Mouse (Mus musculus) myocyte (in vitro differentiated cells): Measurements from ENCODE around the gene Abca1. TPM values are rescaled to one million over a fixed set of nuclear protein-coding genes. Genes with fewer than 3 reads are reported as not detected.

ENCODE experiments used
- H3K27me3 ChIP-seq: one replicate; pipeline ENCODE4 v1.6.1; 2011; ENCODE audit not compliant: control insufficient read depth, insufficient read depth, insufficient read length
- H3K36me3 ChIP-seq: one replicate; pipeline ENCODE4 v1.6.1; 2011; ENCODE audit not compliant: control insufficient read depth, insufficient read depth
- H3K4me2 ChIP-seq: one replicate; pipeline ENCODE4 v1.6.1; 2011; ENCODE audit warnings: low read depth, control low read depth
- H3K4me3 ChIP-seq: one replicate; pipeline ENCODE4 v1.5.1; 2011; ENCODE audit warnings: mild to moderate bottlenecking, control low read depth, moderate library complexity
- H3K79me2 ChIP-seq: one replicate; pipeline ENCODE4 v1.6.1; 2011; ENCODE audit not compliant: control insufficient read depth, insufficient read depth
- H3ac ChIP-seq: one replicate; pipeline ENCODE4 v1.6.1; 2011; ENCODE audit not compliant: control insufficient read depth, insufficient read length
- CEBPB ChIP-seq: IDR thresholded peaks from 2 replicates; pipeline ENCODE4 v1.6.1; 2011; ENCODE audit warnings: mild to moderate bottlenecking, moderate library complexity; ENCODE audit not compliant: poor library complexity, insufficient read depth, severe bottlenecking
- E2F4 ChIP-seq: IDR thresholded peaks from one replicate; pipeline ENCODE4 v1.6.1; 2011; ENCODE audit warnings: mild to moderate bottlenecking, control low read depth, moderate library complexity; ENCODE audit not compliant: insufficient read depth
- MAX ChIP-seq: IDR thresholded peaks from one replicate; pipeline ENCODE4 v1.6.1; 2011; ENCODE audit warnings: low read depth, mild to moderate bottlenecking, control low read depth
- MYOD1 ChIP-seq, 3 experiments: IDR thresholded peaks; one replicate each; pipeline ENCODE4 v1.6.1; 2011; ENCODE audit warnings: control low read depth in 2 of 3, low read depth in 2 of 3, mild to moderate bottlenecking in 2 of 3, moderate library complexity in 1 of 3; ENCODE audit not compliant: insufficient read length in 2 of 3, control insufficient read depth in 1 of 3
- MYOG ChIP-seq, 3 experiments: IDR thresholded peaks; one replicate each; pipeline ENCODE4 v1.6.1; 2011; ENCODE audit warnings: control low read depth in 2 of 3, low read depth in 2 of 3, mild to moderate bottlenecking in 2 of 3; ENCODE audit not compliant: insufficient read length in 2 of 3, control insufficient read depth in 1 of 3, insufficient read depth in 1 of 3
- POLR2A ChIP-seq: IDR thresholded peaks from one replicate; pipeline ENCODE4 v1.6.1; 2011; ENCODE audit warnings: low read depth, mild to moderate bottlenecking, control low read depth, moderate library complexity; ENCODE audit not compliant: insufficient read length
- POLR2AphosphoS2 ChIP-seq: IDR thresholded peaks from one replicate; pipeline ENCODE4 v1.6.1; 2011; ENCODE audit warnings: low read depth, control low read depth; ENCODE audit not compliant: insufficient read length
- REST ChIP-seq: IDR thresholded peaks from one replicate; pipeline ENCODE4 v1.6.1; 2011; ENCODE audit warnings: mild to moderate bottlenecking, control low read depth, moderate library complexity; ENCODE audit not compliant: insufficient read depth, insufficient read length
- SRF ChIP-seq: IDR thresholded peaks from one replicate; pipeline ENCODE4 v1.6.1; 2011; ENCODE audit warnings: low read depth; ENCODE audit not compliant: control insufficient read depth, insufficient read length
- TCF12 ChIP-seq: IDR thresholded peaks from one replicate; pipeline ENCODE4 v1.6.1; 2011; ENCODE audit warnings: mild to moderate bottlenecking, control low read depth; ENCODE audit not compliant: poor library complexity, insufficient read depth, severe bottlenecking
- TCF3 ChIP-seq: IDR thresholded peaks from one replicate; pipeline ENCODE4 v1.6.1; 2011; ENCODE audit warnings: low read depth, control low read depth; ENCODE audit not compliant: insufficient read length
- USF1 ChIP-seq: IDR thresholded peaks from one replicate; pipeline ENCODE4 v1.6.1; 2011; ENCODE audit warnings: low read depth, mild to moderate bottlenecking, control low read depth, moderate library complexity
- polyA plus RNA-seq: library from polyadenylated mRNA; unstranded; fragments of >200 nt; fragmentation: generic; extraction: Trizol; gene quantifications from one replicate; pipeline ENCODE4 v1.2.1, GENCODE M21; 2012; ENCODE audit warnings: missing spikeins

Abca1 gene
- polyA plus RNA-seq, 1 experiment = 0.68 TPM

DNA sequence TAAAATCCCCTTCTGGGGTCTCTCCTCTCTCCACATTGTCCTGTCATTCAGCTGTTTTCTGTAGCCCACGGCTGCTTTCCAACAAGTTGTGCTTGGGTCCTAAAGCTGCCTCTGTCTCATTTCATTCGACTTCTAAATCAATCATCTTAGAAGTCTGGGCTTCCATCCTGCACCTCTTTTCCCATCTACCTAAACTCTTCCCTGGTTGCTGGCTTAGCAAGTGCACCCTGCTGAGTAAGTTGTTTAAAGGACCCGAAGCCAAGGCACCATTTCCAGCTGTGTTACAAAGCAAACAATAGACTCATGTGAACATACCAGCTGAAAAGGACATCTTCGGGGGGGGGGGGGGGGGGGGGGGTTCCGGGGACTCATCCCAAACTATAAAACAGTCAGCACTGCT is 7.0 kb downstream of the Abca1 start:
- Histone ChIP-seq H3K36me3 (no peaks in the 10 kb centered on the region), H3ac (no peak overlapping the region), H3K4me2 (no peak overlapping the region), H3K27me3 (peaks cover 31% of the 10 kb centered on the region), H3K79me2 (no peaks in the 10 kb centered on the region), H3K4me3 (no peak overlapping the region)
- TF ChIP-seq E2F4 (no peak), POLR2AphosphoS2 (no peak), CEBPB (no peak), MYOD1 (IDR thresholded peaks at IDR 0.05; ENCODE audit: control insufficient read depth in 1 of 3, insufficient read length in 2 of 3, low read depth in 2 of 3) (no peak), REST (no peak), SRF (no peak), USF1 (no peak), POLR2A (no peak), TCF3 (no peak), MYOG (IDR thresholded peaks at IDR 0.05; ENCODE audit: control insufficient read depth in 1 of 3, insufficient read depth in 1 of 3, insufficient read length in 2 of 3, low read depth in 2 of 3) (no peak), TCF12 (no peak), MAX (no peak)

DNA sequence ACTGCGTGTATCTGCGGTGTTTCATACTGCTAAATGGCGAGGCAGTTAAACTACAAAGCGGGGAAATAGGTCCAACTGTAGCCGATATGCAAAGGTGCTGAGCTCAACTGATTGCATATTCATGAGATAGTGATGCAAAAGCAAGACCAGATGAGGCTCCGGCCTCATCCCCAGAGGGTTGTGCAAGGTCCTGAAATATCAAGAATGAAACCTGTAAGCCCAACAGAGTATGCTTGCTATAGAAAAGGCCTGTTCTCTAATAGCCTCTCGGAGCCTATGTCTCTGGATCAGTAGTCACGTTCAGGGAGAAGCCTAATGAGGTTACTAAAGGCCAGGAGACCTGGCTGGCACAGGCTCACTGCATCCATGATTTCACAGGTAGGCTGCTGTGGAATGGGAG is 9.2 kb downstream of the Abca1 start:
- Histone ChIP-seq H3K27me3 (peaks cover 27% of the 10 kb centered on the region), H3ac (no peak overlapping the region), H3K4me2 (no peak overlapping the region), H3K79me2 (no peaks in the 10 kb centered on the region), H3K4me3 (no peak overlapping the region), H3K36me3 (no peaks in the 10 kb centered on the region)
- no peak for TF ChIP-seq POLR2A
- TF ChIP-seq CEBPB = no peak
- no peak for TF ChIP-seq POLR2AphosphoS2
- no peak for TF ChIP-seq TCF12
- TF ChIP-seq SRF = no peak
- TF ChIP-seq TCF3 = no peak
- TF ChIP-seq MYOD1 (IDR thresholded peaks at IDR 0.05; ENCODE audit: control insufficient read depth in 1 of 3, insufficient read length in 2 of 3, low read depth in 2 of 3) = no peak
- no peak for TF ChIP-seq MAX
- no peak for TF ChIP-seq E2F4
- TF ChIP-seq USF1 = no peak
- TF ChIP-seq REST = no peak
- no peak for TF ChIP-seq MYOG (IDR thresholded peaks at IDR 0.05; ENCODE audit: control insufficient read depth in 1 of 3, insufficient read depth in 1 of 3, insufficient read length in 2 of 3, low read depth in 2 of 3)

DNA sequence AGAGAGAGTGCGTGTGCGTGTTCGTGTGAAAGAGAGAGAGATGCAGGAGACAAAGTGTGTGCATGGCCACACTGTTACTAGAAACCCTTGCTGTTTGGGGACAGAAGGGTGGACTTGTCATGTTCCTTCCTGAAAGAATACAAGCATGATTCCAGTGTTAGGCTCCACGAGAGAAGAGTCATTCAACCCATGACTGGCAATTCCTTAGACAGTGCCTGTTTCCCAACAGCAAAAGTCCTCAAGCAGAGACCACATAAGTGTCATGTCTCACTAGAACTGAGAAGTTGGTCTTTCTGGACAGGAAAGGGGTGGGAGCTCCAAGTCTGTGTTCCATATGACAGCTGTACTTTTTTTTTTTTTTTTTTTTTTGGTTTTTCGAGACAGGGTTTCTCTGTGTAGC is 10.1 kb downstream of the Abca1 start:
- TF ChIP-seq USF1 = no peak
- no peak for TF ChIP-seq MAX
- TF ChIP-seq CEBPB = no peak
- no peak for TF ChIP-seq POLR2AphosphoS2
- TF ChIP-seq TCF3 = no peak
- H3K36me3 ChIP-seq = no peaks in the 10 kb centered on the region
- no peak overlapping the region for H3K4me2 ChIP-seq
- H3K4me3 ChIP-seq = no peak overlapping the region
- H3ac ChIP-seq = no peak overlapping the region
- peaks cover 19% of the 10 kb centered on the region for H3K27me3 ChIP-seq
- H3K79me2 ChIP-seq = no peaks in the 10 kb centered on the region

DNA sequence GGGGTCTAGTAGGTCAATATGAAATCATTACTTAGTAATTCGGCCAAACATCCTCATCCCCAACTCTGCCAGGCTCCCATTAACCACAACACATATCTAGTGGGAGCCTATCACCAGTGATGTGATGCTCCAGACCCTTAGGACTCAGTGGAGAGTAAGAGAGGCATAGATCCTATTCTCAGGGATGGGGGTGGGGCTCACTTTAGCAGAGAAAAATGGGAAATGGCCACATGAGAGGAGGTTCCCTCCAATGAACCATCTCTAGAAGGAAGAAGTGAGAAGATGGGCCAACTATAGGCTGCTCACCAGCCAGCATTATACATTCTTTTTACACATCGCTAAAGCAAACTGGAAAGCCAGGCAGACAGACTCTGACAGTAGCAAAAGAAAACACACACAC is 10.9 kb downstream of the Abca1 start:
- TF ChIP-seq REST (no peak), USF1 (no peak), SRF (no peak), MYOG (IDR thresholded peaks at IDR 0.05; ENCODE audit: control insufficient read depth in 1 of 3, insufficient read depth in 1 of 3, insufficient read length in 2 of 3, low read depth in 2 of 3) (no peak), MAX (no peak), CEBPB (no peak), POLR2A (no peak), MYOD1 (IDR thresholded peaks at IDR 0.05; ENCODE audit: control insufficient read depth in 1 of 3, insufficient read length in 2 of 3, low read depth in 2 of 3) (no peak), E2F4 (no peak), POLR2AphosphoS2 (no peak), TCF12 (no peak)

DNA sequence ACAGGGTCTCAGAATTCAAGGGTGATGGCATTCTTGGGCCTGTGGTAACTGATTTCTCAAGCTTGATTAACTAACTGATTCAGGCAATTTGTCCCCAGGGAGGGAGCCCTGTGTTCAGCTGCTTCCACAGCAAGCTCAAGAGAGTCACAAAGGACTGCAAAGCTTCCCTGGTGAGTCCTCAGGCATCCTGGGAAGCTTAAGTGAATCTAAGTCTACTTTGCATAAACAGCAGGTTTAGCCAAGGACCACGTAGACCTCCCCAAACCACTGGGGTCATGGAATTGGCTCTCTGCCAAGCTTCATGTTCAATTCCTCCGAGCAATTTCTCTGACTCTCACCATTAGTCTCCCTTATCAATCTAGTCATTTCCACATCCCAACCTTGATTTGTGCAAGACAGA is 12.2 kb downstream of the Abca1 start:
- H3K27me3 ChIP-seq = peaks cover 18% of the 10 kb centered on the region
- H3K79me2 ChIP-seq = no peaks in the 10 kb centered on the region
- no peak for TF ChIP-seq POLR2AphosphoS2
- no peak for TF ChIP-seq CEBPB
- TF ChIP-seq MYOG (IDR thresholded peaks at IDR 0.05; ENCODE audit: control insufficient read depth in 1 of 3, insufficient read depth in 1 of 3, insufficient read length in 2 of 3, low read depth in 2 of 3) = no peak
- no peak for TF ChIP-seq USF1
- no peak for TF ChIP-seq E2F4
- no peak for TF ChIP-seq REST
- TF ChIP-seq MYOD1 (IDR thresholded peaks at IDR 0.05; ENCODE audit: control insufficient read depth in 1 of 3, insufficient read length in 2 of 3, low read depth in 2 of 3) = no peak
- no peak for TF ChIP-seq TCF3
- no peak for TF ChIP-seq SRF
- H3ac ChIP-seq = no peak overlapping the region
- no peak overlapping the region for H3K4me3 ChIP-seq
- no peaks in the 10 kb centered on the region for H3K36me3 ChIP-seq
- no peak overlapping the region for H3K4me2 ChIP-seq

More for the DNA sequence above, 10.9 kb downstream of the Abca1 start:
- Histone ChIP-seq H3K27me3 (peaks cover 21% of the 10 kb centered on the region), H3K4me2 (no peak overlapping the region), H3K4me3 (no peak overlapping the region), H3K79me2 (no peaks in the 10 kb centered on the region), H3ac (no peak overlapping the region), H3K36me3 (no peaks in the 10 kb centered on the region)
